Mouse (Mus musculus): ENCODE measurements around the gene Calm1.

GRCm38 (mm10) chr12:100235423-100235822 is 36.2 kb downstream of the Calm1 start:
- TF ChIP-seq KAT2A (IDR thresholded peaks at IDR 0.05; ENCODE audit: insufficient replicate concordance, low read length): no peak
- TF ChIP-seq EP300 (IDR thresholded peaks at IDR 0.05; ENCODE audit: low read length): no peak
- no peak for TF ChIP-seq POLR2A (IDR thresholded peaks at IDR 0.05; ENCODE audit: low read depth, low read length)
- no peak for TF ChIP-seq GABPA (IDR thresholded peaks at IDR 0.05; ENCODE audit: insufficient replicate concordance, low read depth, low read length)
- TF ChIP-seq SMC3 (IDR thresholded peaks at IDR 0.05; ENCODE audit: low read depth, low read length): no peak
- no peak for TF ChIP-seq UBTF (IDR thresholded peaks at IDR 0.05; ENCODE audit: low read depth, low read length)
- no peak for TF ChIP-seq HCFC1 (IDR thresholded peaks at IDR 0.05; ENCODE audit: low read depth, low read length)
